Mouse (Mus musculus): ENCODE data around the gene Klra2. TPM values are rescaled to one million over a fixed set of nuclear protein-coding genes. Genes with fewer than 3 reads are reported as not detected.
"Not testable (repeated sequence)": the region's sequence is repeated elsewhere in the genome, so short reads cannot be mapped to it uniquely, and the experiment has no call there.

The Klra2 gene
- 7.9 and 9.2 TPM in 2 replicates for polyA plus RNA-seq (2011; ENCODE audit: insufficient read depth, insufficient read length, low replicate concordance, missing spikeins)

GRCm38 (mm10) chr6:131247206-131247605 is at the start of gene Klra2:
TSS of gene Klra2 (minus strand) at chr6:131247362.
- 11% methylated on average over 2 of the region's 2 CpGs for WGBS
- TF ChIP-seq POLR2A (IDR thresholded peaks at IDR 0.05; ENCODE audit: borderline replicate concordance, control insufficient read depth, low read depth, low read length): no peak
- Histone ChIP-seq H3K4me1 (ENCODE audit: control insufficient read depth, insufficient read depth, low read length) (no peaks in the 10 kb centered on the region), H3K27ac (ENCODE audit: control insufficient read depth, insufficient read depth, low read depth, low read length, poor library complexity) (no peak within 1 kb of the TSS; the same call in 1 of the 2 replicates), H3K4me3 (replicated peaks; ENCODE audit: control insufficient read depth, low read depth, low read length) (peak within 1 kb of the TSS; percentile 40)

GRCm38 (mm10) chr6:131294435-131295112 is 47.4 kb upstream of the Klra2 start:
- H3K27ac ChIP-seq (ENCODE audit: control insufficient read depth, insufficient read depth, low read depth, low read length, poor library complexity): no peak overlapping the region
- no peak overlapping the region for H3K4me3 ChIP-seq (replicated peaks; ENCODE audit: control insufficient read depth, low read depth, low read length)
- 84% methylated on average over 5 of the region's 5 CpGs for WGBS
- no peaks in the 10 kb centered on the region for H3K4me1 ChIP-seq (ENCODE audit: control insufficient read depth, insufficient read depth, low read length)
- TF ChIP-seq POLR2A (IDR thresholded peaks at IDR 0.05; ENCODE audit: borderline replicate concordance, control insufficient read depth, low read depth, low read length): no peak
- TF ChIP-seq CTCF (IDR thresholded peaks at IDR 0.05; ENCODE audit: control insufficient read depth, insufficient read depth, low read length): no peak

GRCm38 (mm10) chr6:131293916-131294315 is 46.8 kb upstream of the Klra2 start:
- Histone ChIP-seq H3K4me1 (ENCODE audit: control insufficient read depth, insufficient read depth, low read length) (no peaks in the 10 kb centered on the region), H3K4me3 (replicated peaks; ENCODE audit: control insufficient read depth, low read depth, low read length) (no peak overlapping the region), H3K27ac (ENCODE audit: control insufficient read depth, insufficient read depth, low read depth, low read length, poor library complexity) (no peak overlapping the region)
- TF ChIP-seq CTCF (IDR thresholded peaks at IDR 0.05; ENCODE audit: control insufficient read depth, insufficient read depth, low read length): no peak
- no peak for TF ChIP-seq POLR2A (IDR thresholded peaks at IDR 0.05; ENCODE audit: borderline replicate concordance, control insufficient read depth, low read depth, low read length)
- 36% methylated on average over 5 of the region's 5 CpGs for WGBS

- Histone ChIP-seq H3K27ac (ENCODE audit: control insufficient read depth, insufficient read depth, low read depth, low read length, poor library complexity) (peak within 1 kb of the TSS; percentile 35; the same call in 1 of the 2 replicates), H3K4me1 (ENCODE audit: control insufficient read depth, insufficient read depth, low read length) (no peaks in the 10 kb centered on the region)
- WGBS: 2% methylated on average over 51 of the region's 51 CpGs
Measured at GRCm38 (mm10) chr6:131292991-131293788, 46.0 kb upstream of the Klra2 start, which contains the start of gene Magohb. TSS of gene Magohb (minus strand) at chr6:131293244.

GRCm38 (mm10) chr6:131292276-131292990 is 45.3 kb upstream of the Klra2 start:
- TF ChIP-seq CTCF (IDR thresholded peaks at IDR 0.05; ENCODE audit: control insufficient read depth, insufficient read depth, low read length) (no peak), POLR2A (IDR thresholded peaks at IDR 0.05; ENCODE audit: borderline replicate concordance, control insufficient read depth, low read depth, low read length) (no peak)
- H3K27ac ChIP-seq (ENCODE audit: control insufficient read depth, insufficient read depth, low read depth, low read length, poor library complexity): no peak overlapping the region
- peak overlapping the region; percentile 94 for H3K4me3 ChIP-seq (replicated peaks; ENCODE audit: control insufficient read depth, low read depth, low read length)
- WGBS: 18% methylated on average over 10 of the region's 10 CpGs
- no peaks in the 10 kb centered on the region for H3K4me1 ChIP-seq (ENCODE audit: control insufficient read depth, insufficient read depth, low read length)

More at GRCm38 (mm10) chr6:131292991-131293788, 46.0 kb upstream of the Klra2 start, which contains the start of gene Magohb:
- peak within 1 kb of the TSS; percentile 94 for H3K4me3 ChIP-seq (replicated peaks; ENCODE audit: control insufficient read depth, low read depth, low read length)
- TF ChIP-seq POLR2A (IDR thresholded peaks at IDR 0.05; ENCODE audit: borderline replicate concordance, control insufficient read depth, low read depth, low read length) (peak; percentile 31; the same call in 1 of the 2 replicates), CTCF (IDR thresholded peaks at IDR 0.05; ENCODE audit: control insufficient read depth, insufficient read depth, low read length) (no peak)

- H3K4me3 ChIP-seq (replicated peaks; ENCODE audit: control insufficient read depth, low read depth, low read length): no peak overlapping the region
- H3K4me1 ChIP-seq (ENCODE audit: control insufficient read depth, insufficient read depth, low read length): no peaks in the 10 kb centered on the region
- TF ChIP-seq POLR2A (IDR thresholded peaks at IDR 0.05; ENCODE audit: borderline replicate concordance, control insufficient read depth, low read depth, low read length) (no peak), CTCF (IDR thresholded peaks at IDR 0.05; ENCODE audit: control insufficient read depth, insufficient read depth, low read length) (peak; percentile 74)
- no peak overlapping the region for H3K27ac ChIP-seq (ENCODE audit: control insufficient read depth, insufficient read depth, low read depth, low read length, poor library complexity)
- WGBS: 8% methylated on average over 2 of the region's 2 CpGs
Measured at GRCm38 (mm10) chr6:131290430-131290829, 43.3 kb upstream of the Klra2 start.

GRCm38 (mm10) chr6:131278160-131278559 is 31.0 kb upstream of the Klra2 start:
- H3K4me1 ChIP-seq (ENCODE audit: control insufficient read depth, insufficient read depth, low read length); H3K27ac ChIP-seq (ENCODE audit: control insufficient read depth, insufficient read depth, low read depth, low read length, poor library complexity); H3K4me3 ChIP-seq (replicated peaks; ENCODE audit: control insufficient read depth, low read depth, low read length): not testable (repeated sequence)
- WGBS: 47% methylated on average over 2 of the region's 2 CpGs

- WGBS: 51% methylated on average over 4 of the region's 4 CpGs
Measured at GRCm38 (mm10) chr6:131276659-131277058, 29.5 kb upstream of the Klra2 start.

More at GRCm38 (mm10) chr6:131276659-131277058, 29.5 kb upstream of the Klra2 start:
- Histone ChIP-seq H3K4me3 (replicated peaks; ENCODE audit: control insufficient read depth, low read depth, low read length) (no peak overlapping the region), H3K27ac (ENCODE audit: control insufficient read depth, insufficient read depth, low read depth, low read length, poor library complexity) (no peak overlapping the region), H3K4me1 (ENCODE audit: control insufficient read depth, insufficient read depth, low read length) (peaks cover 3% of the 10 kb centered on the region; the same call in 1 of the 2 replicates)
- no peak for TF ChIP-seq POLR2A (IDR thresholded peaks at IDR 0.05; ENCODE audit: borderline replicate concordance, control insufficient read depth, low read depth, low read length)
- TF ChIP-seq CTCF (IDR thresholded peaks at IDR 0.05; ENCODE audit: control insufficient read depth, insufficient read depth, low read length): no peak
